Mouse (Mus musculus) T-cell, adult 66 days (primary cell): ENCODE results near the gene Gm10490. TPM values are rescaled to one million over a fixed set of nuclear protein-coding genes. Genes with fewer than 3 reads are reported as not detected.

ENCODE experiments used
- total RNA-seq, 2 experiments: library from RNA; stranded (reverse); gene quantifications; 3 replicates in 1 of 2; 4 replicates in 1 of 2; pipeline ENCODE4 v1.2.4; 2023

The Gm10490 gene
- not detected for total RNA-seq

DNA sequence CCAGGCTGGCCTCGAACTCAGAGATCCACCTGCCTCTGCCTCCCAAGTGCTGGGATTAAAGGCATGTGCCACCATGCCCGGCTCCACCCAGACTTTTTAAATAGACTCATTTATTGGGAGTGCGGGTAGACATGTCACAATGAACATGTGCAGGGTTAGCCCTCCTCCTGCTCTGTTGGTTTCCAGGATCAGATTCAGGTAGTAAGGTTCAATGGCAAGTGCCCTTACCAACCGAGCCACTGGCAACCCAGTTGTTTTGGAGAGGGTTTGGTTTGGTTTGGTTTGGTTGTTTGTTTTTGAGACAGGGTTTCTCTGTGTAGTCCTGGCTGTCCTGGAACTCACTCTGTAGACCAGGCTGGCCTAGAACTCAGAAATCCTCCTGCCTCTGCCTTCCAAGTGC lies at the start of gene Gm10490:
Gm10490 (plus strand) TSS at position 301 of the 400 bp plus-strand sequence.

DNA sequence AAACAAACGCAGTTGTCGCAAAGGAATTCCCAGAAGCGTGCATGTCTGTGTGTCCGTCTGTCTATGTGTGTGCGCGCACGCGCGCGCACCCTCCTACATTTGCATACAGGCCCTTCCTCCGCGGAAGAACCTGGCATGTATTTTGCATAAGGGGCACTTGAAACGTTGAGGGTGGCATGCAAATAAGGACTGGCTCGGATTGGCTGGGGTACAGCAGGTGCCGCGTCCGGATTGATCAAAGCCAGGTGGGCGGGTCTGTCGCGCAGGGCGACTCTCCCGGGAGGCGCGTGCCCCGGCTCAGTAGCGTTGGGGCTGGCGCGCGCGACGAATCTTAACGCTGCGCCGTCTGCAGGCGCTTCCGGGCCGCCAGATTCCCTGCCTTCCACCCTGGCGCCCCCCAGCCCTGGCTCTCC lies 31.3 kb upstream of the Gm10490 start, which contains the start of gene Pim2:
Pim2 (plus strand) TSS at position 256 of the 413 bp plus-strand sequence.

DNA sequence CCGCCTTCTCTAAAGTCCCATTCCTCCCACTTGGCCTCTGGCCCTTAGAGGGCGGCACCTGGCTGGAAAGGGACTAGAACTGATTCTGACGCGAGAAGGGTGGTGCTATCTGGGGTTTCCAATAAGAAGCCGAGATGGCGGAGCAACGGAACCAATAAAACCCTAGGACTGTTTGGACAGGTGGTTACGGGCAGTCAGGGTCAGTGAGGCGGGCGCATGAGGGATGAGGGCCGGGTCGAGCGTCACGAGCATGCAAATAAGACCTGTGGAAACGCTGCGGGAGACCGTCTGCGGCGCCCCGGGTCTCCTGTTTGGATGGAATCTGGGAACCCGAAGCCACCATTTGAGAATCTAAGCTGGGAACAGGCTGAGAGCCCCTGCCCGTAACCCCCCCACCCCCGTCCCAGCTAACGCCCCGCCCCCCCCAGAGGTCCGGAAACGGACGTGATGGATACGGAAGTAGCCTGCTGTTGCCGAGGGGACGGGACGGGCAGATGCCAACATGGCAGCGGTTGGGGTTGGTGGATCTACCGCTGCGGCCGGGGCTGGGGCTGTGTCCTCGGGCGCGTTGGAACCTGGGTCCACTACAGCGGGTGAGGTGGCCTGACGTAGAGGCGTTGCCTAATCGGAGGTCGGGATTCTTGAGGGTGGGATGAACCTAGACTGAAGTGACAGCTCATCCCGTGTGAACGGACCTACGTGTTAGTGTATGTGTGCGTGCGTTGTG lies 25.3 kb upstream of the Gm10490 start, which contains the start of gene Slc35a2:
Slc35a2 (plus strand) TSS at position 188 of the 727 bp plus-strand sequence.

DNA sequence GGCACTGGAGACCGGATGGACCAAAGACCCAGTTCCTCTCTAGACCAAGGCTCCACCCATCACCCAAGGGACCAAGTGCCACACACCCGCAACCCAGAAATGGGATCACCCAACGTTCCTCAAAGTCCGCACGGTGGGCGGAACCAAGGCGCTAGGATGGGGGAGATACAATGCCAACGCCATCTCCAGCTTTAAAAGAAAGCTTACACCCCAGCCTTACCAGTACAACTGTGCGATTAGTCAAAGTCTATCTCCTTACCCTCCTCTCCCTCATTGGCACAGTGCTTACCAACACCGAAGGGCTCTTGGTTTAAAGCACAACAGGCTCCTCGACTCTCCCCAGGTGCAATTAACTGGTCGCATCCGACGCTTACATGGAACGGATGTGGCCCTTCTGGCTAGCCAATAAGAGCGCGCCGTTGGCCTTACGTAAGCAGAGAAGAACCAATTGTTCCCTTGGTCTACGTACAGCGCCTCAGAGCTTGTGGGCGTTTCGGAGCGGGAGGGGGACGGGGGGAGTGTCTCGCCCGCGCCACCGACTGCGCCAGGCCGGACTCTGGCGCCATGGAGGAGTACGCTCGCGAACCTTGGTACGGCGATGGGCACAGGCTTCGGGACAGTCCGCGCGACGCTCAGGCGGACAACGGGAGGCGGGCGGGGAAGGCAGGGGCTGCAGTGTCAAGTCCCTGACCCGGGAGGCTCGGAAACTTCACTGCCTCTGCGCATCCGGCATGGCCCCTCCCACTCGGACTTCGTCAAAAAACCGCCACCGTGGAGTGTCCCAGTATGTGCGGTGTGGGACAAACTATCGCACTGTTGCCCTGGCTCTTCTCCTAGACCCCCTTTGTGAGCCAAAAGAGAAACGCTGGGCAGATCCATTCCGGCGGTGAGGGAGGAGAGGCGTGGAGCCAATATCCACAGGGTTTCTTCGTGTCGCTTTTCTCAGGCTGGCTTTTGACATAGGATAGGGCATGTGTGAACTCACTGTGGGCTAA lies 10.2 kb upstream of the Gm10490 start, which contains the start of the genes Pqbp1 and Timm17b:
Pqbp1 (minus strand) TSS at position 390 of the 995 bp plus-strand sequence.
Timm17b (plus strand) TSS at position 478 of the 995 bp plus-strand sequence.

DNA sequence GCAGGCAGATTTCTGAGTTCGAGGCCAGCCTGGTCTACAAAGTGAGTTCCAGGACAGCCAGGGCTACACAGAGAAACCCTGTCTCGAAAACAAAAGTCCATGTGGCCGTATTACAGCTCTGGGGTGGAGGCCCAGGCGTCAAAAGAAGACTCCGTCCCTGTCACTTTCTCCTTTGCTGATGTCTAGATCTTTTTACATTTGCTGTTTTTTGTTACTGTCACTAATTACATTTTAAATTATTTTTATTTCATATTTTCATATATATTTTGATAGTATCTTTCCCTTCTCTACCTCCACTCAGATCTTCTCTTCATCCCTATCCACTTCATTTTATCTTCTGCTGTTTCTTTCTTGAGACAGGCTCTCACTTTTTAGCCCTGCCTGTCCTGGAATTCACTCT lies 1.6 kb upstream of the Gm10490 start, which contains the start of gene Gm10491:
Gm10491 (minus strand) TSS at position 101 of the 400 bp plus-strand sequence.

DNA sequence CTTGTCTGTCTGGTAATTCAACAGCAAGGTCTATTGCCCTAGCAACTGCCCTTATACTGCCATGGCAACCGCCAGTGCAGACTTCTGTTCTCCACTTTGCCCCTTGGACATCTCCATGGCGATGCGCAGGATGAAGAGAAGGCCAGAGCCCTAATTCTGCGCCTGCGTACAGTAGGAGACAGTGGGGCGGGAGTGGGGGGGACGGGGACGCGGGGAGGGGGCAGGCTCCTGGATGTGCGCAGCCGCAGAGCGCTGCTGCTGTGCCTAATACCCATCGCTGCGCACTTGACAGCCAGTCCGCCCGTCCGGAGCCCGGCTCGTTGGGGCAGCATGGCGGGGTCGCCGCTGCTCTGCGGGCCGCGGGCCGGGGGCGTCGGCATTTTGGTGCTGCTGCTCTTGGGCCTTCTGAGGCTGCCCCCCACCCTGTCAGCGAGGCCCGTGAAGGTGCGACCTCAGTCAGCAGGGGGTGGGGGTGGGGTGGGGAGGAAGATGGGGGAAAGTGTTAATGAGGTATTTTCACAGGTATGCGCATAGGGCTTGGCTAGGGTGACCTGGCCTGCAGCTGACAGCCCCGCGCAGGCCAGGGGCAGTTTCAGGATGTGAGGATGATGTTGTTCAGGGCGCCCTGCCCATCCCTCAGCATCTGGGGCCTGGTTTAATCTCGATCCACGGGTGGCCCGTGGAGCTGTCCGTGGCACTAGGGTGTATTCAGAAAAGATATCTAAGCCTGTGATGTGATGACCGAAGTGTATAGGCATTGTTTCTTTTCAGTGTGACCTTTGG lies 10.4 kb downstream of the Gm10490 start, which contains the start of gene Pcsk1n:
Pcsk1n (plus strand) TSS at position 222 of the 783 bp plus-strand sequence.

DNA sequence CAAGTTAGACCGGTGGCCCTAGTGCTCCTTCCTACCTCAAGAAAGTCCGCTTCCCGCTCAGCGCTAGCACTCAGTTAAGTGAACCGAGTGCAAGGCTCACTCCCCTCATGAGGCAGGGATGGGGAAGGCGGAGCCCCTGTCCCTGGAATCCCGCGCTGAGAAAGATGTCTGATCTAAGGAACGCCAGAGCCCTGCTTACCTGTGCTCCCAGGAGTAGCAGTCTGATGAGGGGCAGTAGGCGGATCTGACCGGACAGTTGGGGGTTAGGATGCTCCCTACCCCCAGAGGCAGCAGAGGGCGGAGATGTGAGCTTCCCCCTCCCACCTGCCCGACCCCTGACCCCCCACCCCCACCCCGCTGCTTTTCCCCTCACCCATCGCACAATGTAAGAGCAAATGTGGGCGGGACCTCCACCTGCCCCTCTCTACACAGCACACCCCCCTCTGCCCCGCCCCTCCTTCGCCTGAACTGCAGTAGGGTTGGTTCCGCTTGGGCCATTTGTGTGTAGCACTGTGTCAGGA lies 19.0 kb downstream of the Gm10490 start, which contains the start of gene Eras:
Eras (minus strand) TSS at position 338 of the 521 bp plus-strand sequence.

DNA sequence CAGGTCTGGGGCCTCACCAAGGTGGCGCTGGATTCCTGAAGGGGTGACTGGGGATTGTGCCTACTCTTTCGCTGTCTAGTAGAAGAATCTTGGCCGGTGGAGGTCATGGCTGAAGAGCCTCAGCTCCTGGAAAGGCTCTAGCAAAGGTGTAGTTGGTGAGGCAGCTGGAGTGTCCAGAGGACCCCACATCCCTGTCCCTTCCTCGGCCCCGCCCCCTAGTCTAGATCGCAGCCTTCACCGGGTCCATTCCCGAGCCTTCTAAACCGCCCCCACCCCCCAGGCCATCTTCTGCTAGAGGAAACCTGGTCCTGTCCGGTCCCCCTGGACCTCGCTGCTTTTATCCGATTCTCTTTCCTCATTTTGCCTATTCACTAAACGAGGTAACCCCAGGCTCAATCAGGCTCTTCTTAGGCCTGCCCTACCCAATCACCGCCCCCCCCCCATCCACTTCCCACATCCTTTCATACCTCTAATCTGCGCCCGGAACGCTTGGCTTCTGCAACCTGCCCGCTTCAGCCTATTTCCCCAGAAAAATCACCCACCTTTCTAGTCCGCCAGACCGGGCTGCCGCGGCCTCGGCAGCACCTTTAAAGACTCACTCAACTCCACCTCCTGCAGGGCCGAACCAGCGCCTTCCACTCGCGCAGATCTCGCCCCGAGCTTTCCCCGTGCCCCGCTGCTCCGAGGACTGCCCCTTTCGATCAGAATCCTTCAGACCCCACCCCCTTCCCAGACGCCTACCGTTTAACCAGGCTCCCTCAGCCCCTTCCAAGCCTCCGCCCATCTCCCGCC lies 38.0 kb downstream of the Gm10490 start, which contains the start of gene Hdac6:
Hdac6 (minus strand) TSS at position 782 of the 792 bp plus-strand sequence.

Other genes with a start within 250 kb of the Gm10490 start
- 10 to 100 TPM; 40.6 to 42.5 TPM for gene Plp2, start 238.2 kb upstream of the Gm10490 start, total RNA-seq
- not detected for gene Magix, start 228.3 kb upstream of the Gm10490 start, total RNA-seq
- gene Gpkow, start 212.4 kb upstream of the Gm10490 start, total RNA-seq: 10 to 100 TPM; 46.6 to 47.9 TPM
- gene Wdr45, start 195.2 kb upstream of the Gm10490 start, total RNA-seq: 100 to 1,000 TPM in 1 of 2 experiments, 10 to 100 TPM in 1; 96.7 to 116 TPM
- gene Gm45208, start 187.3 kb upstream of the Gm10490 start, total RNA-seq: not detected
- 10 to 100 TPM; 18.8 to 20.1 TPM for gene Praf2, start 181.1 kb upstream of the Gm10490 start, total RNA-seq
- gene Ccdc120, start 158.6 kb upstream of the Gm10490 start, total RNA-seq: not detected
- 10 to 100 TPM; 20.3 to 30.5 TPM for gene Tfe3, start 147.0 kb upstream of the Gm10490 start, total RNA-seq
- gene Gripap1, start 119.8 kb upstream of the Gm10490 start, total RNA-seq: 100 to 1,000 TPM; 164 to 170 TPM
- gene Kcnd1, start 87.3 kb upstream of the Gm10490 start, total RNA-seq: 1 to 10 TPM; 1.4 to 2.0 TPM
- 100 to 1,000 TPM; 176 to 193 TPM for gene Otud5, start 68.2 kb upstream of the Gm10490 start, total RNA-seq
- 100 to 1,000 TPM in 1 of 2 experiments, 10 to 100 TPM in 1; 97.4 to 107 TPM for gene Pim2, start 31.3 kb upstream of the Gm10490 start, total RNA-seq
- 10 to 100 TPM; 28.5 to 36.5 TPM for gene Slc35a2, start 25.5 kb upstream of the Gm10490 start, total RNA-seq
- 10 to 100 TPM; 71.1 to 77.5 TPM for gene Pqbp1, start 10.3 kb upstream of the Gm10490 start, total RNA-seq
- 10 to 100 TPM; 38.6 to 42.4 TPM for gene Timm17b, start 10.2 kb upstream of the Gm10490 start, total RNA-seq
- gene Gm10491, start 1.7 kb upstream of the Gm10490 start, total RNA-seq: not detected
- not detected for gene Pcsk1n, start 10.3 kb downstream of the Gm10490 start, total RNA-seq
- not detected for gene Eras, start 19.1 kb downstream of the Gm10490 start, total RNA-seq
- gene Hdac6, start 38.3 kb downstream of the Gm10490 start, total RNA-seq: 10 to 100 TPM; 12.3 to 13.2 TPM
- 1 to 10 TPM; 3.8 to 6.8 TPM for gene Gata1, start 68.5 kb downstream of the Gm10490 start, total RNA-seq
- under 1 TPM in 1 of 2 experiments, not detected in 1; 0.90 TPM for gene Glod5, start 109.0 kb downstream of the Gm10490 start, total RNA-seq
- gene Suv39h1, start 165.2 kb downstream of the Gm10490 start, total RNA-seq: 10 to 100 TPM; 30.9 to 31.8 TPM
- 100 to 1,000 TPM; 107 to 119 TPM for gene Was, start 181.0 kb downstream of the Gm10490 start, total RNA-seq
- 10 to 100 TPM; 41.5 to 51.4 TPM for gene Wdr13, start 223.3 kb downstream of the Gm10490 start, total RNA-seq
- 100 to 1,000 TPM; 416 to 518 TPM for gene Rbm3, start 236.3 kb downstream of the Gm10490 start, total RNA-seq